Mouse (Mus musculus): ENCODE data around the gene F11.

The F11 gene

DNA sequence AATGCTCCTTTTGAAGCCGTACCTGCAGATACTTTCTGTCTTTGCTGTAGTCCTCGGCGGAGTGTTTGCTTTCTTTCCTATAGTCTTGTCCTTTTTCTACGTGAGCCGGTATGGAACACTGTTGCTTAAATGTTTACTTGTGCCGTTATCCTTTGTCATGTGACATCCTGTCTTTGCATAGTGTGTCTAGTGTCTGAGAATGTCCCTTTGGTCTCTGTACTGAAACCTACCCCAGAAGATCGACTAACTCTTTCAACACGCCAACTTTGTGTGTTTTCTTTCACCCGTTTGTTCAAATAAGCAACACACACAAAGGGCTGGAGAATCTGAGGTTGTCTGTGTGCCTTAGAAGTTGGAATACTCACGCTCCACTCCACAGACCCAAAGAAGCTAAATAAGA, at the start of gene F11:
Gene F11 (minus strand): TSS at position 112 of the 400 bp plus-strand sequence.
- Histone ChIP-seq H3K36me3 (ENCODE audit: control insufficient read depth, insufficient read depth, low read length, poor library complexity, severe bottlenecking) (no peaks in the 10 kb centered on the region), H3K27me3 (ENCODE audit: control insufficient read depth, insufficient read depth, low read length, poor library complexity, severe bottlenecking) (no peaks in the 10 kb centered on the region)
- no peak for DNase-seq (ENCODE audit: low read depth, low spot score)

DNA sequence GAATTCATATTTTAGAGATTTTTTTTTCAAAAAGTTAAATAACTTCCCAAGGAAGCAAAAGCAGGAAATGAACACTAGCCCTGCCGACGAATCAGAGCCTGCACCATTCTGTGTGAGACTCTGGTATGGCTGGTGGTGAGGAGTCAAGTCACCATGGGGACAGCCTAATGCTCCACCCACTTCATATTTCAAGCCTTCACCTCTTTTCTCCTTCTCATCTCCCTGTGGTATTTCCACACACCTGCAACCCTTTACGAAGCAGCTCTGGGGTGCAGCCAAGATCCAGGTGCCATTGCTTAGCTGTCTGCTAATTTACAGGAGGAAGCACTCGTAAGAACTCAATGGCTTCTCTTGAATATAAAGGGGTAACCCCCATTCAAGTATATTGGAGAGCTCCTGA, 49.1 kb upstream of the F11 start:
- H3K36me3 ChIP-seq (ENCODE audit: control insufficient read depth, insufficient read depth, low read length, poor library complexity, severe bottlenecking): peaks cover 2% of the 10 kb centered on the region; the same call in 1 of the 2 replicates
- DNase-seq (ENCODE audit: low read depth, low spot score): no peak
- H3K27me3 ChIP-seq (ENCODE audit: control insufficient read depth, insufficient read depth, low read length, poor library complexity, severe bottlenecking): no peaks in the 10 kb centered on the region

DNA sequence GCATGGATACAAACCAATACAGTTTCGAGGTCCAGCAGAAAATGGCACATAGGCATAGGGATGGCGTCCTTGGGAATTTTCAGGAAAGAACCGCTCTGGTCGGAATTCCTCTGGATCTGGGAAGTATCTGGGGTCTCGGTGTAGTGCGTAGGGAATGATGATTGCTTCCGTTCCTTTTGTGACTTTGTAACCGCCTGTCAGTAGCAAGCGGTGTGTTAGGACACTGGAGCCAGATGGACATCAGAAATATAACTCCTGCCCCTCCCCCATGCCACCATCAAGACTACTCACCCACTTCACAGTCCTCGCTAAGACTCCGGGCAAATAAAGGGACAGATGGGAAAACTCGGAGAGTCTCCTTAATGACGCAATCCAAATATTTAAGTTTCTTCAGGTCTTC, 46.5 kb upstream of the F11 start, which contains the start of gene Gm45753:
Gene Gm45753 (minus strand): TSS at position 101 of the 400 bp plus-strand sequence.
- H3K27me3 ChIP-seq (ENCODE audit: control insufficient read depth, insufficient read depth, low read length, poor library complexity, severe bottlenecking): no peaks in the 10 kb centered on the region
- H3K36me3 ChIP-seq (ENCODE audit: control insufficient read depth, insufficient read depth, low read length, poor library complexity, severe bottlenecking): 0 out of 2 replicates have a peak, but pooled peaks cover 5% of the 10 kb centered on the region
- DNase-seq (ENCODE audit: low read depth, low spot score): no peak

DNA sequence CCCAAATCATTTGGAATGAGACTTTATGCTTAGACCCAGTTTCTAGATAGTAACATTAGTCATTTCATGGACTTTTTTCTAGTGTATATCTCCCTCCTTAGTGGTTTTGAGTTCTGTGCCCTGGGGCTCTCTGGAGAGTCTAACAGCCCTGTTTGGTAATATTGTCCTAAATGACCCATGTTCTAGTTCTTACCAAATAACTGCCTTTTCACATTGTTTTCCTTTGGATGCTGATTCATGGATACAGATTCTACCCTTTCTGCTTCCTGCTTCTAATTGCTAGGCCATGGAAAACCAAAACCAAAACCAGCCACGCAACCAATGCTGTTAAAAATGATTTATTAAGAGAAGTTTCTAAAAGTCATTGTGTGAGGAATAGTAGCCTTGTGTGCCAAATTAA, 43.6 kb upstream of the F11 start:
- H3K27me3 ChIP-seq (ENCODE audit: control insufficient read depth, insufficient read depth, low read length, poor library complexity, severe bottlenecking): no peaks in the 10 kb centered on the region
- no peak for DNase-seq (ENCODE audit: low read depth, low spot score)
- 0 out of 2 replicates have a peak, but pooled peaks cover 5% of the 10 kb centered on the region for H3K36me3 ChIP-seq (ENCODE audit: control insufficient read depth, insufficient read depth, low read length, poor library complexity, severe bottlenecking)

DNA sequence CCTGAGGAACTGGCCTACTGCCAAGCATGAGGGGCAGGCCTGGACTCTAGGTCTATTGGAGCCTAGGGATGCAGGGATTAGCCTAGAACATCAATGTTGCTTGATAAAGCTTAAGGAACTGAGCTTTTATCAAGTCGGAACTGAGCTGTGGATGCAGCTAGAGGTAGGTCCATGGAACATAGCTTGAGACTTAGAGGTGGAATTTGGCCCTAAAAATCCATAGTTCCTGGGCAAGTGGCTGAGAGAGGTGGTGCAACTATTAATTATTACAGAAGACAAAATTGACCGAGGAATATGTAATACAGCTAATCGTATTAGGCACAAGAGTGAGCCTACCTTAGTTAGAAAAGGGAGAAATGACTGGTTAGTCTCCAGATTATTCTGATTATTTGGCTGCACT, 42.5 kb upstream of the F11 start:
- Histone ChIP-seq H3K27me3 (ENCODE audit: control insufficient read depth, insufficient read depth, low read length, poor library complexity, severe bottlenecking) (no peaks in the 10 kb centered on the region), H3K36me3 (ENCODE audit: control insufficient read depth, insufficient read depth, low read length, poor library complexity, severe bottlenecking) (0 out of 2 replicates have a peak, but pooled peaks cover 5% of the 10 kb centered on the region)
- no peak for DNase-seq (ENCODE audit: low read depth, low spot score)

DNA sequence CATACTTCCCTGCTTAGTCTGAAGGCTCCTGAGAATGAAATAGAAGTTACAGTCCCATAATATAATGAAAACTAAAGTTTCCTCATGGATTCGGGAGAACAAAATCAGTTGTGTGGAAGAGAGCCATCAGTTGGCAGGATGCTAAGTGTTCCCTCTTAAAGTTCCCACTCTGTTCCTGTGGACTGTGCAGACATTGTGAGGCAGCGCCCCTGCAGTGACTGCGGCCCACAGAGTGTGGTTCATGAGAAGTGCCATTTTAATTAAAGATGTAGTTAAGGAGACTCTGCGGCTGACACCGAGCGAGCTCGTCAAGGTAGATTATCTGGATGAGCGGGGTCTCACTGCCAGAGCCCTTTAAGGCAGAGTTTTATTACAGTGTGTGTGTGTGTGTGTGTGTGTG, 40.6 kb upstream of the F11 start:
- H3K36me3 ChIP-seq (ENCODE audit: control insufficient read depth, insufficient read depth, low read length, poor library complexity, severe bottlenecking): 0 out of 2 replicates have a peak, but pooled peaks cover 2% of the 10 kb centered on the region
- H3K27me3 ChIP-seq (ENCODE audit: control insufficient read depth, insufficient read depth, low read length, poor library complexity, severe bottlenecking): no peaks in the 10 kb centered on the region
- DNase-seq (ENCODE audit: low read depth, low spot score): no peak

DNA sequence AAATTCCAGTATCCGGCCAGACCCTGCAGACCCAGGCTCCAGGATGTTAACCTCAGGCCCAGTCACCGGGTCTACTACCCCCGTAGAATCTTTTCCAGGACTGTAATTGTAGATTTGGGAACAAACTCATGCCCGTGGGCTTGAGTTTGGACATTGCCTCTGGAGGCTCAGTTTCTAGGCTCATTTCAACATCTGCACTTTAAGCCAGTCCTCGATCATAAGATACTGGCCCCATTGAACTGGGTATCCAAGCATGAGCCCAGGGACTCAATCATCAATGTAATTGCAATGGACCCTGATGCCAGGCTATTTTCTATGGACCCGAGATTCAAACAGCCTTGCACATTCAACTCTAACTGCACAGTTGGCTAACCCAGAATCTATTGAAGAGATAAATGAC, 33.4 kb upstream of the F11 start:
- H3K36me3 ChIP-seq (ENCODE audit: control insufficient read depth, insufficient read depth, low read length, poor library complexity, severe bottlenecking): no peaks in the 10 kb centered on the region
- no peak for DNase-seq (ENCODE audit: low read depth, low spot score)
- H3K27me3 ChIP-seq (ENCODE audit: control insufficient read depth, insufficient read depth, low read length, poor library complexity, severe bottlenecking): no peaks in the 10 kb centered on the region

DNA sequence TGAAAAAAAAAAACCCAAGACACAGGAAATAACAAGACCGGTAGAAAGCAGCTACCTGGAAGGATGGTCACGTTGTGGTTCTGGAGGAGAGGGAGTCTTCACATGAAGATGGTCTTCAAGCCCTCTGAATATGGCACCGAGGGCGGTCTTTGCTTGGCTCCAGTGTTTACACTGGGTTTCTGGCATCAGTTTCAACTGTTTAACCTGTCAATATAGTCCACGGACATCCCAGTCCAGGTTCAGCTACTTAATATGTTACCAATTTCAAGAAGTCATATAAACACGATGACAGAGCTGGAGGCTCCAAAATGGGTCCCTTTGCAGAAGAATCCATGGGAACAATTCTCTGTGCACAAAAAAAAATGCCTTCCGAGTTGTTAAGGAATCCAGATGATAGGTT, 32.9 kb upstream of the F11 start, which contains the start of gene Klkb1:
Gene Klkb1 (minus strand): TSS at position 173 of the 400 bp plus-strand sequence.
- Histone ChIP-seq H3K36me3 (ENCODE audit: control insufficient read depth, insufficient read depth, low read length, poor library complexity, severe bottlenecking) (no peaks in the 10 kb centered on the region), H3K27me3 (ENCODE audit: control insufficient read depth, insufficient read depth, low read length, poor library complexity, severe bottlenecking) (no peaks in the 10 kb centered on the region)
- DNase-seq (ENCODE audit: low read depth, low spot score): no peak

DNA sequence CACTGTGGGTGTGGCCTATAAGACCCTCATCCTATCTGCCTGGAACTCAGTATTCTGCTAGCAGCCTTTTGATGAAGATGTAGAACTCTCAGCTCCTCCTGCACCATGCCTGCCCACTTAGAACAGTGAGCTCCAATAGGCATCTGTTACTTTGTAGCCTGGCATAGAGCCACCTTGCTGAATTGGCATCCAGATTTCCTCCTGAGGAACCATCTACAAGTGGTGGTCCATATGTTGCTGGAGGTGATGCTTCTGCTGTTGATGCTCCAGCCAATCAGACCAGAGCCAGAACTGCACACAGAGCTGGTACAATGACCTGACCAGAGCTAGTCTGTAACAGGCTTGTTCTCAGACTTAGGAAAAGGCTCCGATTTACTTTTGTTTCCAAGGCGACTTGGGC, 30.0 kb upstream of the F11 start:
- no peaks in the 10 kb centered on the region for H3K27me3 ChIP-seq (ENCODE audit: control insufficient read depth, insufficient read depth, low read length, poor library complexity, severe bottlenecking)
- no peaks in the 10 kb centered on the region for H3K36me3 ChIP-seq (ENCODE audit: control insufficient read depth, insufficient read depth, low read length, poor library complexity, severe bottlenecking)
- DNase-seq (ENCODE audit: low read depth, low spot score): no peak

DNA sequence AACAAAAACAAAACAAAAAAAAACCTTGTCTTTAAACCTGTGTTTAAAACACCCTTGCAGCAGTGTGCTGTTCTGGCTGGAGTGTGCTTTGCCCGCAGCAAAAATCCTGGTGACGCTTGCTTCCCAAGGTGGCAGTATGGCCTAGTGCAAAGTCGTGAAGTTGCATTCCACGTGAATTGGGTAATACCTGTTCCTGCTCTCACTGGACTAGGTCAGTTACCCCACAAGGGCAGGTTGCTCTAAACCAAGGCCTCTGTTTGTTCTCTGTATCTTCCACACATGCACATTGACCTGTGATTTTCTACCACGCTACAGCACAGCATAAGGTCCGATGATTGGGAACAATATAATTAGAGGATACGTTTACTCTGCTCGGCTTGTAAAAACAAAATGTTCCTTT, 19.8 kb upstream of the F11 start:
- no peaks in the 10 kb centered on the region for H3K36me3 ChIP-seq (ENCODE audit: control insufficient read depth, insufficient read depth, low read length, poor library complexity, severe bottlenecking)
- no peak for DNase-seq (ENCODE audit: low read depth, low spot score)

DNA sequence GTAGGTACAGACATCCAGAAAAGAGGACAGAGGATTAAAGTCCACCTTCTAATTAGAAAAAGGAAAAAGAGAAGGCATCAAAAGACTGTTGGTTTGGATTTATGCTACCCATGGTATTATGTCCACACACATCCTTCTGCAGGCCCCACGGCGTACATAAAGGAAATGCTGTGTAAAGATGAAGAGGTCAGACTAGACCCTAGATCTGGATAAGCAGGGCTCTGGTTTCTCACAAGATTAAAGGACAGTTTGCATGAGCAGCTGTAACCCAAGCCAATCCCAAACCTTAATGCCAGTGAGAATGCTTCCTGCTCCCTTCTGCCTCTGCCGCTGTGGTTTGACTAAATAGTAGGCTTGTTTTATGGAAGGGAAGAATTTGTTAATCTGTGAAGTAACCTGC, 15.6 kb upstream of the F11 start:
- Histone ChIP-seq H3K27me3 (ENCODE audit: control insufficient read depth, insufficient read depth, low read length, poor library complexity, severe bottlenecking) (no peaks in the 10 kb centered on the region), H3K36me3 (ENCODE audit: control insufficient read depth, insufficient read depth, low read length, poor library complexity, severe bottlenecking) (no peaks in the 10 kb centered on the region)
- DNase-seq (ENCODE audit: low read depth, low spot score): no peak

More for the DNA sequence above, 19.8 kb upstream of the F11 start:
- H3K27me3 ChIP-seq (ENCODE audit: control insufficient read depth, insufficient read depth, low read length, poor library complexity, severe bottlenecking): no peaks in the 10 kb centered on the region

DNA sequence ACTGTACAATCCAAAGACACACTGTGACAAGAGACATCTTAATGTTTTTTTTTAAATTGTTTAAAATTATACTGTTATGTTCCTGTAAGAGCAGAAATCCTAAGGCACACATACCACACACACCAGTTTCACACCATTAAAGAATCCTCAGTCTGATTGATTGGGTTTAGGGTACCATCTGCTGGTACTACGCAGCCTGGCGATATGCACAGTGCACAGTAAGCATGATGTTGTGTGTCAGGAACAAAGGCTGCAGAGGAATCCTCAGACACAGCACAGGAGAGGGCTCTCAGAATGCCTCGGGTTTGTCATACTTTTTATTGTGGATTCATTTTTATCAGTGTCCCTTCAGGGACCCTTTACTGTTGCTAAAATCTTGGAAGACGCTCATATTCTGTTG, 12.5 kb upstream of the F11 start:
- no peak for DNase-seq (ENCODE audit: low read depth, low spot score)
- no peaks in the 10 kb centered on the region for H3K36me3 ChIP-seq (ENCODE audit: control insufficient read depth, insufficient read depth, low read length, poor library complexity, severe bottlenecking)
- no peaks in the 10 kb centered on the region for H3K27me3 ChIP-seq (ENCODE audit: control insufficient read depth, insufficient read depth, low read length, poor library complexity, severe bottlenecking)

DNA sequence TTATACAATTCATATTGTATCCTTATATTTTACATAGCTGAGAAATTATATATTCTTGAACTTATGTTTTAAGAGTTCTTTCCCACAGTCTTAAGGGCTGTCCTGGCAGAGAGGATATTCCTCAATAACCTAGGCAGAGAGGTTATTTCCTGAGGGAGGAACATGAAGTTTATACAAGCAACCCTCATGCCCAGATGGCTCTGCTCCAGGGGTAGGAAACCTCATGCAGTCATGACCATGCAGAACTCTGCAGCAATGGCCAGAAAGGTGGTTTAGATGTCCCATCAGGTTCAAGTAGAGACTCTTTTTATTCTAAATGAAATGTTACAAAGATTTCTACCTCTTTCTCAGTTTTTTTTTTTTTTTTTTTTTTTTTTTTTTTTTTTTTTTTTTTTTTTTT, 7.2 kb upstream of the F11 start:
- DNase-seq (ENCODE audit: low read depth, low spot score): no peak
- H3K27me3 ChIP-seq (ENCODE audit: control insufficient read depth, insufficient read depth, low read length, poor library complexity, severe bottlenecking): no peaks in the 10 kb centered on the region
- no peaks in the 10 kb centered on the region for H3K36me3 ChIP-seq (ENCODE audit: control insufficient read depth, insufficient read depth, low read length, poor library complexity, severe bottlenecking)

DNA sequence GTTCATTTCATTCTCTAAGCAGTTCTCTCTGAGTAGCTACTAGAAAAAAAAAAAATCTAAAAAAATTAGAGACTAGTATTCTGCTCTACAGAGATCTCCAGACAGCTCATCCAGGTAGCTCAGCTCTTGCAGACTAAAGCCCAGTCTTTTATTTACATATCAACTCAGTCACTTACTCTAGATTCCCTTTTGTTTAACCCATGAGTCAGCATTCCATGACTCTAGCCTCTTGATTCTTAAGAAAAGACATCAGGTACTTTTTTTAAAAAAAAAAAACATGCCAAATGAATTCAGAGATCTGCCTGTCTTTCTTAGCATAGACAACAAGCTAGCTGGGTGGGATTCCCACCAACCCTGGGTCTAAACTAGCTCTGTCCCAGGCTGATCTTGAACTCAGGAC, 6.7 kb upstream of the F11 start:
- DNase-seq (ENCODE audit: low read depth, low spot score): no peak
- Histone ChIP-seq H3K36me3 (ENCODE audit: control insufficient read depth, insufficient read depth, low read length, poor library complexity, severe bottlenecking) (no peaks in the 10 kb centered on the region), H3K27me3 (ENCODE audit: control insufficient read depth, insufficient read depth, low read length, poor library complexity, severe bottlenecking) (no peaks in the 10 kb centered on the region)

DNA sequence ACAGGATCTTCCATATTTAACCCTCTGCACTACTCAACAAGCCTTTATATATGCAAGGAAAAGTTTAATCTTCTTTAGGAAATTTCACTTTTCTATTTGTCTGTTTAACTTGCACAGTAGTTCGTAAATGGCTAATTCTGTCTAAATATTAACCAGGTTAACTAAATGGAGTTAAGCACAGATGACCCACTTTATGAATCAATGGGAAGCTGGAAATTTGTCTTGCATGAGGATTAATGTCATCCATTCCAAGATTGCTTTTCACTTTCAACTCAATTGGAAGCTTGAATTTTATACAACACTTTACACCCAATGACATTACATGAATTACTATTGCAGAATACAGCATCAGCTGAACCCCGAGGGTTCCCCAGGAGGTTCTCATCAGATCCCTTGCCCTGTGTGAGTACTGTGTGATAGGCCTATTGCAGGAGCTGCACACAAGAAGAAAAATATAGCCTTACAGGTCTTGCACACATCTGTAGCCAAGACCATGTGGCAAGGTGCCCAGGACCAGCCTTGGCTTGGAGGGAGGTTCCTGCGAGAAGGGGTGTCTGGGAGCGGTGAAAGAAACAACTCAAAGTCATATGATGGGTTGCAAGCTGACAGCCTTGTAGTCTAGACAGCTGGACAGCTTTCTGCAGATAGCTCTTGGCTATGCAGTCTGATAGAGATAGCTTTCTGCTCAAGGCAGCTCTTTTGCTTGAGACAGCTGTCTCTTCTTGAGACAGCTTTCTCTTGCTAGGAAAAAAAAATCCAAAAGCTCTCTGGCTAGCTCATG, 6.0 kb upstream of the F11 start:
- DNase-seq (ENCODE audit: low read depth, low spot score): no peak
- no peaks in the 10 kb centered on the region for H3K27me3 ChIP-seq (ENCODE audit: control insufficient read depth, insufficient read depth, low read length, poor library complexity, severe bottlenecking)
- no peaks in the 10 kb centered on the region for H3K36me3 ChIP-seq (ENCODE audit: control insufficient read depth, insufficient read depth, low read length, poor library complexity, severe bottlenecking)

DNA sequence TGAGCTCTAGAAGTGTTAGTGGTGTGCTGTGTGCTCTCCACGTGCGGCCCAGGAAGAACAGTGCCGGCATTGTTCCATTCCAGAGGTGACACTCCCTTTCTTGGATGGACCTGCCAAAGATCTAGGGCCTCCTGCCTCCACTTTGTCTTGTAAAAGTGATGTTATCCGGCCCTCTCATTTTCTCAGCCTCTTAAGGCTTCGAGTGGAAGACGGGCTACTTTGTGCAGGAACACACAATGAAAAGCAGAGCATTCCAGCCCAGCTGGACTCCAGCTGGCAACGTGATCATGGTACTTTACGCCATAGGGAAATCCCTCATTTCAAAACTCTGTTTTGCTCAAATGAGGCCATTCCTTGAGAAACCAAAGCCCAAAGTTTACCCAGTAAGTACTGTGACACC, 5.2 kb upstream of the F11 start:
- no peaks in the 10 kb centered on the region for H3K36me3 ChIP-seq (ENCODE audit: control insufficient read depth, insufficient read depth, low read length, poor library complexity, severe bottlenecking)
- H3K27me3 ChIP-seq (ENCODE audit: control insufficient read depth, insufficient read depth, low read length, poor library complexity, severe bottlenecking): no peaks in the 10 kb centered on the region

More for the DNA sequence above, 5.2 kb upstream of the F11 start:
- DNase-seq (ENCODE audit: low read depth, low spot score): no peak

Data from splenic B cell, adult 2 months (primary cell).